Mouse (Mus musculus): ENCODE measurements around the gene Fancc.

DNA sequence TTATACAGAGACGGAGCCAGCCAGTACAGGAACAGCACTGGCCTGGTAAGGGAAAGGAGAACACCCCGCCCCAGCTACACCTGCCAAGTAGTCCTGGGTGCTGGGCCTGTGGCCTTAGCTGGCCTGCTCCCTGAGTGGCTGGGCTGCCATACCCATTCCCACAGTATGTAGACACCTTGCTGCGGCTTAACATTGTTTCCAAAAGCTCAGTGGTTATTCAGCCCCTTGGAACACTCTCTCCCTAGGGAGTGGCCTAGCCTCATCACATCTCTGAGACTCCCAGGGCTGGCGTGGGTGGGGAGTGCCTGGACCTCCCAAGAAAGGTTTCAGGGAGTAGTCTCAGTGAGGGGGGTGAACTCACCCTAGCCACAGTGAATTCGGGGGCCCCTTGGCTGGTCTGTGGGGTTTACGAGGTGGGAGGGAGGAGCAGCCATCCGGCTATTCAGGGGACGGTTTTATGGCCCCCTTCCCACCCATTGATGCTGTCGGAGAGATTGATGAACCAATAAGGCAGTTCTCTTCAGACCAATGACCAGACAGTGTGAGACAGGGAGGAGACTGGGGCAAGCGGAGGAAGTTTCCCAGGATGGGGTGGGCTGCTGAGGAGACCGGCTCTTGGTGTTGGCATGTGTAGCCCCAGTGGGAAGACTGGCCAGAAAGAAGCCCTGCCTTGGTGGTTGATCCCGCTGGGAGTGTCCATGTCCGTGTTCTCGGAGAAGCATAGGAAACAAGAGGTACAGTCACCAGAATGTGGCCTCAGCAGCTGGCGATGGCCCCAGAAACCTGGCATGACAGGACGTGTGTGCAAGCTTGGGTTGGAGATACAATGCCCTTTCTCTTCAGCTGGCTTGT, 191.7 kb downstream of the Fancc start:
- TF ChIP-seq CTCF (IDR thresholded peaks at IDR 0.05; ENCODE audit: borderline replicate concordance, insufficient read depth, low read depth, low read length) (no peak), POLR2A (IDR thresholded peaks at IDR 0.05; ENCODE audit: borderline replicate concordance, insufficient read depth, low read length) (no peak)
